Mouse (Mus musculus): ENCODE results near the gene Fez2.

- no peak for TF ChIP-seq CTCF (IDR thresholded peaks at IDR 0.05; ENCODE audit: low read depth, low read length)
- TF ChIP-seq POLR2A (IDR thresholded peaks at IDR 0.05; ENCODE audit: extremely low read depth, insufficient read depth, low read length) = no peak
These were observed 36.4 kb upstream of the Fez2 start for GRCm38 (mm10) chr17:78454189-78454977.

All from liver, adult 2 months (tissue).